Mouse (Mus musculus): ENCODE measurements around the gene Mcl1. TPM values are rescaled to one million over a fixed set of nuclear protein-coding genes. Genes with fewer than 3 reads are reported as not detected.

Mcl1 gene
- polyA plus RNA-seq, 1 experiment from 2014 or later: 46.3 TPM

DNA sequence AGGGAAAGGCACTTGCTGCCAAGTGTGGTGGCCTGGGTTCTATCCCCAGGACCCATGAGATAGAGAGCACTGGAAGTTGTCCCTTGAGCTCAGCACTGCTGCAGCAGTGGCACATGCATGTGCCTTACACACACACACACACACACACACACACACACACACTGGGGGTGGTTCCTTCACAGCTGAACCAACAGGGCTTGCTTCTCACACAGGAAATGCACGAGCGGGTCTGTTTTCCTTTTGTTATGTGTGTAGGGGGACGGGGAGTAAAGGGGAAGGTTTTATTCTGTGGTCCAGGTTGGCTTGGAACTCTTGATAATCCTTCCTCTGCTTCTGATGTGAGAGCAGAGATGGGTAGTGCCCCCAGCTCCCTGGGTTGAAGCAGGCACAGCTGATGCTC is 13.9 kb downstream of the Mcl1 start:
- Histone ChIP-seq H3K4me1 (replicated peaks) (peaks cover 23% of the 10 kb centered on the region), H3K27me3 (no peaks in the 10 kb centered on the region)

DNA sequence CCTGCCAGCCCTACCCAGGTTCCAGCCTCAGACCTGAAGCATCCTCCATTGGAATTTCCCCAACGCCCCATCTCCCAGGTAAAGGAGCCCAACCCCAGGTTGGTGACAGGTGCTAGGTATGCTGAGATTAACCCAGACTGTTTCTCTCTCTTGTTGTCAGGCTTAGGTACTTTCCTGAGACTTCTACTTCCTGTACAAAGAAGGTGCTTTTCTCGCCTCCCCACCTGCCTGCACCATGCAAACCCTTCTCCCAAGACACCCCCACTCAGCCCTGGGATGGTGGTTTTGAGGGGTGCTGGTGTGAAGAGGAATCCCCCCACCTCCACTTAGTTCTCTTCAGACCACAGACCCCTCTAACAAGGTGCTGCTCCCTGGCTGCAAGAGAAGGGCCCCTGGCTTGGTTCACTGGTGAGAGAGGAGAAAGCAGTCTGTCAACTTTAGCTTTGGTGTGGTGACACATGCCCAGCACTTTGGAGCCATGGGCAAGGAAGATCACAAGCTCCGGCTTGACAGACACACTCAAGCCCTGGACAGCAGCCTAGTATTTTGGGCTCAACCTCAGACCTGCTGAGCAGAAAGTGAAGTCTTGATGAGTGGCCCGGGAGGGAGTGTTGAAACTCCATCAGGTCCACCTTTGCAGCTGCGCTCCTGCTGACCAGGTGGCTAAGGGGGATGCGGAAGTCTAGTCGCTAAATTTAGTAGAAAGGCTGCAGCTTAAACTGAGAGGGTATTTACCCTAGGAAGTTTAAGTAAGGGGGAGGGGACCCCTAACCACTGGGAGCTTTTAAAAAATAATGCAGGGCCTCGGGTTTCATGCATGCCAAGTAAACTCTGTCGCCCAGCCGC is 14.5 kb downstream of the Mcl1 start:
- peaks cover 17% of the 10 kb centered on the region for H3K4me1 ChIP-seq (replicated peaks)
- WGBS: 67% methylated on average over 10 of the region's 10 CpGs

More for the DNA sequence above, 13.9 kb downstream of the Mcl1 start:
- no peak for ATAC-seq (ENCODE audit: low FRiP score, low read depth)
- Histone ChIP-seq H3K9ac (no peak overlapping the region), H3K36me3 (no peaks in the 10 kb centered on the region; the same call in 1 of the 2 replicates), H3K27ac (replicated peaks) (no peak overlapping the region), H3K4me3 (no peak overlapping the region), H3K4me2 (no peak overlapping the region), H3K9me3 (no peaks in the 10 kb centered on the region)
- 62% methylated on average over 3 of the region's 3 CpGs for WGBS

DNA sequence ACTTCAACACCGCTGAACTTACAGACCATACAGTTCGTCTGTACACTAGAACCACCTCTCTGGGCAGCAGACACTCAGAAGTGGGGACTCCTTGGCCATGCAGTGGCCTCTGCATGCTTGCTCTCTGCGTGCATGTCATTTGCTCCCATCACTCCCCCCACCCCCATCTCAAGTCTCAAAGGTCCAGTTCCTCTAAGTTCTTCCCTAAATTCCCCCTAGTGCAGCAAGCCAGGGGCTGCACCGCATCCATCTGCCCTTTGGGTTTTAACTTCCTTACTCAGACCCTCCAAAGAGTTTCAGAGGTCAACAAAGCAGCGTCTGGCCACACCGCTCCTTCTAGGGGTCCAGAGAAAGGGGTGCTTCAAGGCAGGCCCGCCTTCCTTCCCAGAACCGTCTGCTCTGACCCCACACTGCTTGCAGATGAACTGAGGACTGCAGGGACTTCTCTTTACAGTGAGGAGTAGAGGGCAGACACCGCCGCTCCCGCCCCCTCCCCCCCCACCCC is 15.2 kb downstream of the Mcl1 start:
- Histone ChIP-seq H3K4me3 (no peak overlapping the region), H3K9ac (no peak overlapping the region), H3K36me3 (no peaks in the 10 kb centered on the region; the same call in 1 of the 2 replicates), H3K9me3 (no peaks in the 10 kb centered on the region), H3K4me2 (no peak overlapping the region), H3K4me1 (replicated peaks) (peaks cover 16% of the 10 kb centered on the region), H3K27ac (replicated peaks) (peak overlapping the region; percentile 37; the same call in 1 of the 2 replicates), H3K27me3 (no peaks in the 10 kb centered on the region)
- WGBS: 27% methylated on average over 11 of the region's 11 CpGs
- 0 out of 2 replicates have a peak, but pooled peaks have one; percentile 3 for ATAC-seq (ENCODE audit: low FRiP score, low read depth)

More for the DNA sequence above, 14.5 kb downstream of the Mcl1 start:
- Histone ChIP-seq H3K36me3 (no peaks in the 10 kb centered on the region; the same call in 1 of the 2 replicates), H3K27ac (replicated peaks) (peak overlapping the region; percentile 37; the same call in 1 of the 2 replicates), H3K27me3 (no peaks in the 10 kb centered on the region), H3K9ac (no peak overlapping the region), H3K4me2 (no peak overlapping the region), H3K4me3 (no peak overlapping the region), H3K9me3 (no peaks in the 10 kb centered on the region)
- no peak for ATAC-seq (ENCODE audit: low FRiP score, low read depth)

DNA sequence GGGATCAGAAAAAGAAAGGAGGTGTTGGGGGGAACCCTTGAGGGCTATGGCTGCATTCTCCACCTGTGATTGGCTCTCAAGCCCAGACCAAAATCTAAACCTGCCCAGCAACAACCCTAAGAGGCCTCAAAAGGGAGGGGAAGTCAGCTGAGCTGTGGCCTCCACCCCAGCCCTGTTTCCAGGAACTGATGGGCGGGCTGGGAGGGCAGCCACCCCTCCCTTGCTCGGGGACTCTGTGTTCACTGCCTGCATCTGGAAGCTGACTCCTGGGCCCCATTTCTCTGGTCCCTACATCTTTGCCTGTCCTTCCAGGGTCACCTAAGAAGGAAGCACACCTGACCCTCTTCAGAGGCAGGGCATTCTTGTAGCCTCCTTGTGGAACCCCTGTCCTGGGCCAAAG is 15.6 kb downstream of the Mcl1 start:
- 0 out of 2 replicates have a peak, but pooled peaks have one; percentile 12 for ATAC-seq (ENCODE audit: low FRiP score, low read depth)
- H3K4me2 ChIP-seq: no peak overlapping the region
- H3K9ac ChIP-seq: no peak overlapping the region
- no peaks in the 10 kb centered on the region; the same call in 1 of the 2 replicates for H3K36me3 ChIP-seq
- WGBS: 31% methylated on average over 2 of the region's 2 CpGs
- no peaks in the 10 kb centered on the region for H3K27me3 ChIP-seq
- H3K9me3 ChIP-seq: no peaks in the 10 kb centered on the region
- no peak overlapping the region for H3K4me3 ChIP-seq
- peaks cover 16% of the 10 kb centered on the region for H3K4me1 ChIP-seq (replicated peaks)
- H3K27ac ChIP-seq (replicated peaks): peak overlapping the region; percentile 49

DNA sequence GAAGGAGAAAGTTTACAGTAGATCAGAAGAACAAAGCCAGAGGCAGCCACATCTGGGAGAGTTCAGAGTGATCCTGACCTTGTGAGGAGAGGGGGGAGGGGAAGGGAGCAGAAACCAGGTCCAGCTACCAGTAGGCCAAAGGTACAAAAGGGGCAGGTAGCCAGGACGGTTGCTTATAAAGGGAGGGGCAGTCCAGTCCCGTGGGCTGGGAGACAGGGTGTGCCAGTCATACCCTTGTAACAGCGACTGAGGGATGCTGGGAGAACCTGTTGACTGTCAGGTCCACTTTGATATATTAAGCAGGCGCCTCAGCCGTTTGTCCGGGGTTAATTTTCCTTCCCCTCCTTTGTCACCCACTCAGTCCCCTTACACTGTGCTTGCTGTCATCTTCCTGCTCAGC is 16.2 kb downstream of the Mcl1 start:
- WGBS: 26% methylated on average over 6 of the region's 6 CpGs
- Histone ChIP-seq H3K4me2 (no peak overlapping the region), H3K4me3 (no peak overlapping the region), H3K27ac (replicated peaks) (peak overlapping the region; percentile 59; the same call in 1 of the 2 replicates), H3K36me3 (no peaks in the 10 kb centered on the region), H3K9me3 (no peaks in the 10 kb centered on the region), H3K27me3 (no peaks in the 10 kb centered on the region), H3K4me1 (replicated peaks) (peaks cover 16% of the 10 kb centered on the region), H3K9ac (no peak overlapping the region)
- no peak for ATAC-seq (ENCODE audit: low FRiP score, low read depth)

DNA sequence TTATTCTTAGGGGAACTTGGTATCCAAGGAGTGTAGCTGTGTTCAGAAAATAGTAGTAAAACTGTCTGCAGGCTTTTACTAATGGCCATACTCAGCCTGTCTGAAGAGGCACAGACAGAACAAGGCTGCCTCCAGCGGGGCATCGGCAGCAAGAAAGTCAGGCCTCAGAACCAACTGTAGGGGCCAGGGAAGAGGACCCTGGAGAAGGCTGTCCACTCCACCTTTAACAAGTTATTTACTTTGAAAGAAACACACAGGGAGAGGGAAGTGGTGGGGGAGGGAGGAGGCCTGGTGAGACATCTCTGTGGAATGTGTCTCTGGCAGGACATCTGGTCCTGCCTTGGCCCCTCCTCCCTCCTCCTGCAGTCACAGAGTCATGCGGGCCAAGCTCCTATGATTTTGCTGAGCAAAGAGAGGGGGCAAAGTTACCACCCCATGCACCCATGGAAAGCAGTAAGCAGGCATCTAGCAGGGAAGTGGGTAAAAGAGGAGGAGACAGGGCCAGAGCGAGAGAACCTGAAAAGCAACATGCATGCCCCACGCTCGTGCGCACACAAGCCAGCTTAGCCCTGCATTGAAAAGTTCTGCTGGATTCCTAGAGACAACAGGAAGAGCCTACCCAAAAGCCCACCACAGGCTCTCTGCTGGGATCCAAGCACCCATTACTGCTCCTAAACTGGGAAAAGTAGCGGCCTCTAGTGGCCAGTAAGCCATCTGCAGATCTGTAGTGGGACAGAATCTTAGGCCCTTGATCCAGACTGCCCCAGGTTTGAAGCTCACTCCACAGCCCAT is 16.9 kb downstream of the Mcl1 start:
- no peak overlapping the region for H3K4me3 ChIP-seq
- 21% methylated on average over 7 of the region's 8 CpGs for WGBS
- peak overlapping the region; percentile 59 for H3K27ac ChIP-seq (replicated peaks)
- no peaks in the 10 kb centered on the region for H3K27me3 ChIP-seq
- no peak overlapping the region for H3K9ac ChIP-seq
- H3K4me1 ChIP-seq (replicated peaks): peaks cover 16% of the 10 kb centered on the region
- no peaks in the 10 kb centered on the region for H3K9me3 ChIP-seq
- no peaks in the 10 kb centered on the region for H3K36me3 ChIP-seq
- peak; percentile 15; the same call in 1 of the 2 replicates for ATAC-seq (ENCODE audit: low FRiP score, low read depth)
- no peak overlapping the region for H3K4me2 ChIP-seq

GRCm38 (mm10) chr3:95676745-95677419 is 18.3 kb downstream of the Mcl1 start:
- no peaks in the 10 kb centered on the region for H3K9me3 ChIP-seq
- H3K27me3 ChIP-seq: no peaks in the 10 kb centered on the region
- H3K36me3 ChIP-seq: no peaks in the 10 kb centered on the region
- no peak overlapping the region for H3K9ac ChIP-seq
- no peak overlapping the region for H3K4me3 ChIP-seq
- no peak for ATAC-seq (ENCODE audit: low FRiP score, low read depth)
- no peak overlapping the region for H3K27ac ChIP-seq (replicated peaks)
- 62% methylated on average over 15 of the region's 15 CpGs for WGBS
- no peak overlapping the region for H3K4me2 ChIP-seq
- H3K4me1 ChIP-seq (replicated peaks): peaks cover 16% of the 10 kb centered on the region

DNA sequence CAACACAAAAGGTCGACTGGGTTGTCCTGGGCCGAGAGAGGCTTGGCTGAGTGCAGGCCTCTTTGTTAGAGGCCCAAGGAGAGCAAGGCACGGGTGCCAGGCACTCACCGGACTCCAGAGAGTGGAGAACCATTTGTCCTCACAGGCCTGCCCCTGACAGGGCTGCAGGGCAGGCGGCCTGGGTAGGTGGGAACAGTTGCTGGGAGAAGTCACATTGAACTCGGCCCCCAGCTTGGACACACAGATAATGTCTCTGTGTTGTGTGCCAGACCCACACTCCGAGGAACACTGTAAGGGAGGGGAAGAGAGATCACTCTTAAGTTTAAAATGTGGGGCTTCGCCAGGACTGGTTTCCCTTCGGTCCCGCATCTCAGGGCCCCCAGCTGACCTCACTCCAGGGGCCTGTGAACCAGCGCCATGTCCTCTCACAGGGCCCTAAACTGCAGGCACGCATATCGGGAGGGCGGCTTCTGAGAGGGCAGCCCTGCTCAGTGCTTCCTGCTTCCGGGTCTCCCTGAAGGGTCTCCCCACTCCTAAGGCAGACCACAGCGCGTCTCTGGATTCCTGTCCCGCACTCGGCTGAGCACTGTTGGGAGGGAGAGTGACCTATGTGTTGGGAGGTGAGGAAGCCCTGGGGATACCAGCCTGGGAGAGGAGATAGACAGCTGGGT is 19.0 kb downstream of the Mcl1 start:
- no peak for ATAC-seq (ENCODE audit: low FRiP score, low read depth)
- WGBS: 84% methylated on average over 19 of the region's 19 CpGs
- H3K9me3 ChIP-seq: no peaks in the 10 kb centered on the region
- no peak overlapping the region for H3K4me3 ChIP-seq
- no peak overlapping the region for H3K9ac ChIP-seq
- H3K4me2 ChIP-seq: no peak overlapping the region
- no peak overlapping the region for H3K27ac ChIP-seq (replicated peaks)
- H3K4me1 ChIP-seq (replicated peaks): peaks cover 16% of the 10 kb centered on the region
- no peaks in the 10 kb centered on the region for H3K27me3 ChIP-seq
- no peaks in the 10 kb centered on the region for H3K36me3 ChIP-seq

DNA sequence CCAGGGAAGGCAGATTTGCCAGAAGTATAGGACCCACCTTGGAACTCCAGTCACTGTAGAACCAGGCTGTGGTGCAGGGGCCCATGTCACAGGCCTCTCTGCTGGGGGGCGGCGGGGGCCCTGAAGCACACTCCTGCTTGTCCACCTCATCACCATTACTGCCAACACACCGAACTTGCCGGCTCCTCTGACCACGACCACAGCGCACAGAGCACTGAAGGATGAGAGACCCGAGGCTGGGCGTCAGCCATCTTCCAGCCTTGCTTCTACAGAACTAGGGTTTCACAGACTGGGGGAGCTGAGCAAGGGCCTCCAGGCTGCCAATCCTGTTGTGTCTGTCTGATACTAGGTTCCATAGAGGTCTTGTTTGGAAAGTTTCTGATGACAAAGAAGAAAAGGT is 21.0 kb downstream of the Mcl1 start:
- WGBS: 89% methylated on average over 8 of the region's 8 CpGs
- Histone ChIP-seq H3K27me3 (no peaks in the 10 kb centered on the region), H3K9ac (no peak overlapping the region), H3K4me2 (no peak overlapping the region), H3K4me1 (replicated peaks) (peaks cover 7% of the 10 kb centered on the region; the same call in 1 of the 2 replicates), H3K9me3 (no peaks in the 10 kb centered on the region), H3K36me3 (no peaks in the 10 kb centered on the region), H3K4me3 (no peak overlapping the region), H3K27ac (replicated peaks) (no peak overlapping the region)
- no peak for ATAC-seq (ENCODE audit: low FRiP score, low read depth)

GRCm38 (mm10) chr3:95680673-95681072 is 22.1 kb downstream of the Mcl1 start:
- Histone ChIP-seq H3K4me2 (no peak overlapping the region), H3K9me3 (no peaks in the 10 kb centered on the region), H3K36me3 (no peaks in the 10 kb centered on the region), H3K27me3 (no peaks in the 10 kb centered on the region), H3K9ac (no peak overlapping the region), H3K27ac (replicated peaks) (no peak overlapping the region), H3K4me1 (replicated peaks) (peaks cover under 1% of the 10 kb centered on the region; the same call in 1 of the 2 replicates), H3K4me3 (no peak overlapping the region)
- no peak for ATAC-seq (ENCODE audit: low FRiP score, low read depth)
- 93% methylated on average over 6 of the region's 6 CpGs for WGBS

DNA sequence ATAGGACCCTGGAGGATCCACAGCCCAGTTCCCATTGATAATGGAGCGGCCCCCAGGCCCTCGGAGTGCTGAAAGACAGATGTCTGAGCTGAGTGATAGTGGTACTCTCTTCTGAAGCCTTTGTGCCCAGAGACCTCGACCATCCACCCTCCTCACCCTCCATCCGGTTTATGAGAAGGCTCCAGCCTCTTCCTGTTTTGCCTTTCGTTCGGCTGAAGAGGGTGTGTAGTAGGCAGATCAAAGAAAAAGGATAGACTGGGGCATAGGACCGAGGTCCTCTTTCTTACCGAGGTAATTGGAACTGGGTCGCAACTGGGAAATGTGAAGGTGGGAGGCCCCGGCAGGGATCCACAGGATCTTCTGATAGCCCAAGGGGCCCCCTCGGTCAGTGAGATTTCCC is 22.8 kb downstream of the Mcl1 start:
- no peaks in the 10 kb centered on the region for H3K9me3 ChIP-seq
- H3K4me2 ChIP-seq: no peak overlapping the region
- H3K4me3 ChIP-seq: no peak overlapping the region
- 61% methylated on average over 11 of the region's 11 CpGs for WGBS
- H3K36me3 ChIP-seq: no peaks in the 10 kb centered on the region
- no peak for ATAC-seq (ENCODE audit: low FRiP score, low read depth)
- no peak overlapping the region for H3K9ac ChIP-seq
- no peaks in the 10 kb centered on the region for H3K27me3 ChIP-seq
- H3K4me1 ChIP-seq (replicated peaks): no peaks in the 10 kb centered on the region
- H3K27ac ChIP-seq (replicated peaks): no peak overlapping the region

All from hindbrain, embryonic 15.5 days (tissue).